Mouse (Mus musculus) G1E (cell line): ENCODE data around the gene Hdac2. TPM values are rescaled to one million over a fixed set of nuclear protein-coding genes. Genes with fewer than 3 reads are reported as not detected.
A peak's percentile ranks its signal among the peaks of the same experiment; 100 is the strongest.

Experiments used
- ATAC-seq: 2 replicates; pipeline ENCODE4 v1.8.0; 2016; ENCODE audit warnings: mild to moderate bottlenecking; ENCODE audit not compliant: insufficient number of reproducible peaks, poor library complexity, low FRiP score, severe bottlenecking; ENCODE audit errors: extremely low read depth
- DNase-seq: peaks from one replicate; pipeline ENCODE4 v3.0.0; 2012; ENCODE audit warnings: low spot score
- H3K27me3 ChIP-seq: 2 replicates; pipeline ENCODE4 v1.6.1; 2012; ENCODE audit warnings: mild to moderate bottlenecking, low read length, inconsistent platforms; ENCODE audit not compliant: insufficient read depth
- H3K36me3 ChIP-seq: replicated peaks from 2 replicates; pipeline ENCODE3; 2012; ENCODE audit warnings: mild to moderate bottlenecking, inconsistent platforms
- H3K4me1 ChIP-seq: 2 replicates; pipeline ENCODE4 v1.6.1; 2012; ENCODE audit warnings: low read depth, low read length, inconsistent platforms, mixed read lengths; ENCODE audit not compliant: insufficient read depth
- H3K4me3 ChIP-seq: 2 replicates; pipeline ENCODE4 v1.5.1; 2012; ENCODE audit warnings: low read depth, mild to moderate bottlenecking, inconsistent platforms, low read length, moderate library complexity, mixed read lengths
- H3K9me3 ChIP-seq: replicated peaks from 2 replicates; pipeline ENCODE4 v1.6.1; 2012; ENCODE audit warnings: inconsistent platforms
- CTCF ChIP-seq: IDR thresholded peaks from 2 replicates; pipeline ENCODE4 v1.5.1; 2012; ENCODE audit warnings: low read depth, low read length, inconsistent platforms, mixed read lengths
- GATA1 ChIP-seq: IDR thresholded peaks from 2 replicates; pipeline ENCODE4 v1.6.1; 2012; ENCODE audit warnings: borderline replicate concordance, low read length, inconsistent platforms, mixed read lengths
- GATA2 ChIP-seq: IDR thresholded peaks from 2 replicates; pipeline ENCODE4 v1.6.1; 2012; ENCODE audit warnings: low read depth, low read length, inconsistent platforms, borderline replicate concordance
- POLR2AphosphoS5 ChIP-seq: IDR thresholded peaks from 2 replicates; pipeline ENCODE4 v1.6.1; 2012; ENCODE audit warnings: low read depth, low read length, inconsistent platforms; ENCODE audit not compliant: insufficient replicate concordance
- TAL1 ChIP-seq: conservative IDR thresholded peaks from 2 replicates; pipeline ENCODE4 v1.6.1; 2012; ENCODE audit warnings: low read depth, low read length, inconsistent platforms, mixed read lengths
- polyA plus RNA-seq: library from polyadenylated mRNA; stranded (reverse); fragments of >175 nt; gene quantifications from 2 replicates; pipeline ENCODE4 v1.2.3, GENCODE M21; 2012
- total RNA-seq, 2 experiments: library from RNA; stranded (forward) in 1 of 2; stranded (reverse) in 1 of 2; fragments of 200-1000 nt in 1 of 2; fragments of >200 nt in 1 of 2; fragmentation: Nextera tagmentation in 1 of 2; gene quantifications; 2 replicates each; pipeline ENCODE4 v1.2.3; 2014 to 2017

Hdac2 gene
- total RNA-seq (2014; fragmentation: Nextera tagmentation) (130 and 158 TPM in 2 replicates), total RNA-seq (2017) (106 and 122 TPM in 2 replicates), polyA plus RNA-seq (32.2 and 38.9 TPM in 2 replicates)

GRCm38 (mm10) chr10:36974086-36974675, at the start of gene Hdac2:
Gene Hdac2 (plus strand): TSS chr10:36974544.
- peaks cover 24% of the 10 kb centered on the region for H3K4me1 ChIP-seq
- peak within 1 kb of the TSS; percentile 93 for H3K4me3 ChIP-seq
- H3K27me3 ChIP-seq: peaks cover 8% of the 10 kb centered on the region; the same call in 1 of the 2 replicates
- DNase-seq (peak; percentile 80), ATAC-seq (peak; percentile 81)
- no peaks in the 10 kb centered on the region for H3K9me3 ChIP-seq
- TF ChIP-seq GATA2 (no peak), GATA1 (no peak), POLR2AphosphoS5 (peak; percentile 36; the same call in 1 of the 2 replicates), TAL1 (no peak), CTCF (no peak)
- peaks cover 10% of the 10 kb centered on the region for H3K36me3 ChIP-seq

GRCm38 (mm10) chr10:36928212-36928611, 46.1 kb upstream of the Hdac2 start:
- Histone ChIP-seq H3K27me3 (no peaks in the 10 kb centered on the region), H3K4me3 (no peak overlapping the region), H3K4me1 (no peaks in the 10 kb centered on the region), H3K36me3 (no peaks in the 10 kb centered on the region), H3K9me3 (no peaks in the 10 kb centered on the region)
- no peak for ATAC-seq
- TF ChIP-seq CTCF (no peak), GATA1 (no peak), POLR2AphosphoS5 (no peak), TAL1 (no peak), GATA2 (no peak)
- DNase-seq: no peak

- Histone ChIP-seq H3K9me3 (no peaks in the 10 kb centered on the region), H3K4me1 (no peaks in the 10 kb centered on the region), H3K36me3 (no peaks in the 10 kb centered on the region), H3K27me3 (no peaks in the 10 kb centered on the region), H3K4me3 (no peak overlapping the region)
- TF ChIP-seq GATA2: no peak
- TF ChIP-seq CTCF: no peak
- no peak for TF ChIP-seq TAL1
- TF ChIP-seq GATA1: no peak
- no peak for TF ChIP-seq POLR2AphosphoS5
- DNase-seq: no peak
- no peak for ATAC-seq
Observed at GRCm38 (mm10) chr10:36935863-36936262, 38.5 kb upstream of the Hdac2 start.

- ATAC-seq (no peak), DNase-seq (no peak)
- H3K4me1 ChIP-seq: no peaks in the 10 kb centered on the region
- TF ChIP-seq POLR2AphosphoS5 (no peak), TAL1 (no peak), GATA1 (no peak), CTCF (no peak), GATA2 (no peak)
- no peak overlapping the region for H3K4me3 ChIP-seq
- no peaks in the 10 kb centered on the region for H3K36me3 ChIP-seq
- H3K9me3 ChIP-seq: no peaks in the 10 kb centered on the region
- no peaks in the 10 kb centered on the region for H3K27me3 ChIP-seq
Observed at GRCm38 (mm10) chr10:36936271-36936670, 38.1 kb upstream of the Hdac2 start.

GRCm38 (mm10) chr10:36951742-36952141, 22.6 kb upstream of the Hdac2 start:
- Histone ChIP-seq H3K4me1 (no peaks in the 10 kb centered on the region), H3K4me3 (no peak overlapping the region), H3K27me3 (peaks cover 3% of the 10 kb centered on the region; the same call in 1 of the 2 replicates), H3K36me3 (no peaks in the 10 kb centered on the region), H3K9me3 (no peaks in the 10 kb centered on the region)
- no peak for ATAC-seq
- TF ChIP-seq POLR2AphosphoS5 (no peak), TAL1 (no peak)
- no peak for DNase-seq

- H3K4me3 ChIP-seq: no peak overlapping the region
- peaks cover 3% of the 10 kb centered on the region; the same call in 1 of the 2 replicates for H3K27me3 ChIP-seq
- no peaks in the 10 kb centered on the region for H3K4me1 ChIP-seq
- ATAC-seq: no peak
- no peaks in the 10 kb centered on the region for H3K9me3 ChIP-seq
- DNase-seq: no peak
- TF ChIP-seq TAL1 (no peak), CTCF (no peak), GATA1 (no peak), POLR2AphosphoS5 (no peak), GATA2 (no peak)
- no peaks in the 10 kb centered on the region for H3K36me3 ChIP-seq
Observed at GRCm38 (mm10) chr10:36952622-36953021, 21.7 kb upstream of the Hdac2 start.

- Histone ChIP-seq H3K4me1 (no peaks in the 10 kb centered on the region), H3K36me3 (no peaks in the 10 kb centered on the region), H3K4me3 (no peak overlapping the region), H3K9me3 (no peaks in the 10 kb centered on the region), H3K27me3 (peaks cover 2% of the 10 kb centered on the region; the same call in 1 of the 2 replicates)
- ATAC-seq: no peak
- no peak for DNase-seq
- TF ChIP-seq TAL1 (no peak), POLR2AphosphoS5 (no peak), GATA1 (no peak), GATA2 (no peak), CTCF (no peak)
Observed at GRCm38 (mm10) chr10:36959563-36960110, 14.7 kb upstream of the Hdac2 start.
